Mouse (Mus musculus): Measurements from ENCODE around the gene Btbd1. TPM values are rescaled to one million over a fixed set of nuclear protein-coding genes. Genes with fewer than 3 reads are reported as not detected.
A peak's percentile ranks its signal among the peaks of the same experiment; 100 is the strongest.

The Btbd1 gene
- polyA plus RNA-seq, 1 experiment from 2014 or later: 41.2 TPM

DNA sequence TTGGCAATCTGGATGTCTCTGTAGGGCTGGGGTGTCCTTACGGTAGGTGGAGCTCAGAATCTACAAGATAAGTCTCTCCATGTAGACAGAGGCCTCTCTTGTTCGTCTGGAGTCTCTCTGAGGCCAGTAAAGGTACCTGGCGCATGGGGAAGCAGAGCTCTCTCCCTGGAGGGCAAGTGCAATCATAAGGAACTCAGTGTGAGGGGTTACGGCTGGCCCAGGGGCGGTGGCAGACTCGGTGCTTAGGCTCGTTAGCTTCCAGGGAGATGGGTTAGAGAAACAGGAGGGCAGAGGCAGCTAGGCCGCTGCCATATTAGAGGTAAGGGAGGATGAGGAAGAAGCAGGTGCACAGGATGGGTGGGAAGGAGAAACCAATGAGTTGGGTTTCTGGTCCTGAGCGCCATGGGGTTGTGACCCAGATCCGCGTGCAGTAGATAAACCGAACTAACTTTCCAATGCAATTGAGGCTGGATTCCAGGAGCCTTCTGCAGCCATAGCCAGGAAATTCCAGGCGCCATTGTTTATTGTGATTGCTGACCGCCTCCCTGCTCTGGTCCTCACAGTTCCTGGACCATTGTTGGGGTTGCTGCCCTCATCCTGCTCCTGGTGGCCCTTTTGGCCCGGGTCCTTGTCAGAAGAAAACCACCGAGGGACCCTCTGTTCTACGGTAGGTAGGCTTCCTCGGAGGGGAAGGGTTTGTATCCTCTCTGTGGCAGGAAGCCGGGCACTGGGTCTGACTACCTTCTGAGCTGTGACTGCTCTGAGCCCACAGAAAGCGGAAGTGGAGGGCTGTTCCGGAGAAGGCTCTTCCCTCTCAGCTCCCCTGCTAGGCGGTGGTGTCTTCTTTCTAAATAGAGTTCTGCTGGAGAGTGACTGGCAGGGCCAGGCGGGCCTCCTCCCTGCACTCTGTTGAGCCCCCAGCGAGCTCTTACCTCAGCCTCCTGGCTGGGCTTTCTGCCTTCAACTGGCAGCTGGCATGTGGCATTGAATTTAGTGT, 33.7 kb upstream of the Btbd1 start:
- no peak for ATAC-seq (ENCODE audit: insufficient read depth, low FRiP score)
- Histone ChIP-seq H3K27ac (ENCODE audit: low read length) (peak overlapping the region; percentile 43), H3K36me3 (ENCODE audit: control insufficient read depth, insufficient read depth, low read length) (no peaks in the 10 kb centered on the region), H3K9ac (ENCODE audit: low read length) (no peak overlapping the region), H3K27me3 (ENCODE audit: control insufficient read depth, insufficient read depth, low read length) (peaks cover 29% of the 10 kb centered on the region), H3K9me3 (replicated peaks; ENCODE audit: control insufficient read depth, low read length) (no peaks in the 10 kb centered on the region), H3K4me3 (replicated peaks; ENCODE audit: low read length) (no peak overlapping the region), H3K4me1 (ENCODE audit: control insufficient read depth, insufficient read depth, low read length) (peaks cover 14% of the 10 kb centered on the region; the same call in 1 of the 2 replicates), H3K4me2 (ENCODE audit: low read depth, low read length) (no peak overlapping the region)
- 68% methylated on average over 24 of the region's 24 CpGs for WGBS

DNA sequence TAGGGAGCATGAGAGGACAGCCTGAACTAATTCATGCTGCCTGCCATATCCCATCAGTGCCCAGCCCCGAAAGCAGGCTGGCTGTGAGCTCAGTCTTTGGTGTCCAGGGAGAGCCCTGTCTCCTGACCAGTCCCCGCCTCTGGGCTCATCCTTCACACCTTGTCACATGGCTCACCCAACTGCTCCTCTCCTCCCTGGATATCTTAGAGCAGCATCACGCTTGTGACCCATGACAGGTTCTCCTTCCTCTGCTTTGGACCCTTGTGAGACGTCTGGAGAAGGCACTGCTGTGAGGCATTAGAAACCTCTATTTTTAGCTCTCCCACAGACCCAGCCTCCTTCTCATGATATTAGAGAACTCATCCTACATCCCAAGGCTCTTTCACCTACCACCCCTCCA, 32.7 kb upstream of the Btbd1 start:
- ATAC-seq (ENCODE audit: insufficient read depth, low FRiP score): no peak
- WGBS: 65% methylated on average over 4 of the region's 4 CpGs
- no peaks in the 10 kb centered on the region for H3K36me3 ChIP-seq (ENCODE audit: control insufficient read depth, insufficient read depth, low read length)

DNA sequence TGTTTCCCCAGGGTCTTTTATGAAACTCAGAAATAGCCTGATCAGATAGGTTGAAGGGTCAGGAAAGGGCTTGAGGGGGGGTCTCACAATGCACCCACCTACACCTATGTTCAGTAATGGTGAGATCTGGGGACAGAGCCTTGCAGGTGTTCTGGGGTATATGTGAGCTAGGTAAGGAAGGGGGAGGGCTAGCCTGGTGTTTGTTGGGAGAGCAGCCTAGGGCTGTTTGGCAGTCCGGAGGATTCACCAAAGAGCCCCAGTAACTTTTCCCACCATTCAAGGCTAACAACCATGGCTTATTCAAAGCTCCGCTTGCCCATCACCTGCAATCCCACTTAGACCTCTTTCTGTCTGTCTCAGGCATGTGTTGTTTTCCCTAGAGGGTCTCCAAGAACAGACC, 32.2 kb upstream of the Btbd1 start:
- H3K9me3 ChIP-seq (replicated peaks; ENCODE audit: control insufficient read depth, low read length): no peaks in the 10 kb centered on the region
- no peak overlapping the region for H3K27ac ChIP-seq (ENCODE audit: low read length)
- no peaks in the 10 kb centered on the region for H3K36me3 ChIP-seq (ENCODE audit: control insufficient read depth, insufficient read depth, low read length)
- WGBS: 80% methylated on average over 2 of the region's 2 CpGs
- H3K9ac ChIP-seq (ENCODE audit: low read length): no peak overlapping the region
- H3K4me3 ChIP-seq (replicated peaks; ENCODE audit: low read length): no peak overlapping the region
- 0 out of 2 replicates have a peak overlapping the region, but pooled peaks have one; percentile 14 for H3K4me2 ChIP-seq (ENCODE audit: low read depth, low read length)
- ATAC-seq (ENCODE audit: insufficient read depth, low FRiP score): no peak
- peaks cover 14% of the 10 kb centered on the region; the same call in 1 of the 2 replicates for H3K4me1 ChIP-seq (ENCODE audit: control insufficient read depth, insufficient read depth, low read length)
- peaks cover 37% of the 10 kb centered on the region for H3K27me3 ChIP-seq (ENCODE audit: control insufficient read depth, insufficient read depth, low read length)

More for the DNA sequence above, 32.7 kb upstream of the Btbd1 start:
- no peak overlapping the region for H3K27ac ChIP-seq (ENCODE audit: low read length)
- no peaks in the 10 kb centered on the region for H3K9me3 ChIP-seq (replicated peaks; ENCODE audit: control insufficient read depth, low read length)
- H3K9ac ChIP-seq (ENCODE audit: low read length): no peak overlapping the region
- H3K4me1 ChIP-seq (ENCODE audit: control insufficient read depth, insufficient read depth, low read length): peaks cover 14% of the 10 kb centered on the region; the same call in 1 of the 2 replicates
- H3K4me2 ChIP-seq (ENCODE audit: low read depth, low read length): no peak overlapping the region
- H3K4me3 ChIP-seq (replicated peaks; ENCODE audit: low read length): no peak overlapping the region
- peaks cover 37% of the 10 kb centered on the region for H3K27me3 ChIP-seq (ENCODE audit: control insufficient read depth, insufficient read depth, low read length)

DNA sequence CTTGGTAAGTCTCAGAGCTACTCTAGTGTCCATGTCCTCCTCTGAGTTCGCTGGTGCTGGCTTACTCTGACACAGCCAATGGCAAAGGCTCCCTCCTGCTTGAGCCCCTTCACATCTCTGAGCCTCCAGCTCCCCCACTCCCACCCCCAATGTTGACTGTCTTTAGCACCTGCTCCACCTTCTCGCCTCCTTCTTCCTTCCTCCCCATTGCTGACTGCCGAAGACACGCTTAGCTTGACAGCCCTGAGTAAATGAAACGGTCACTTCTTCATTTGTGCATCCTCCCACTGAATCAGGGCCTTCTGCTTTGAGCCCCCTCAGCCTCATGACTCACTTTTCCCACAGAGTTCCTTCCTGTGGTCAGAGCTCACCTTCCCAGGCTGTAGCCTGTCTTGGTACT, 31.8 kb upstream of the Btbd1 start:
- Histone ChIP-seq H3K27me3 (ENCODE audit: control insufficient read depth, insufficient read depth, low read length) (peaks cover 37% of the 10 kb centered on the region), H3K4me1 (ENCODE audit: control insufficient read depth, insufficient read depth, low read length) (peaks cover 14% of the 10 kb centered on the region; the same call in 1 of the 2 replicates), H3K9me3 (replicated peaks; ENCODE audit: control insufficient read depth, low read length) (no peaks in the 10 kb centered on the region), H3K4me3 (replicated peaks; ENCODE audit: low read length) (no peak overlapping the region), H3K9ac (ENCODE audit: low read length) (no peak overlapping the region), H3K27ac (ENCODE audit: low read length) (no peak overlapping the region), H3K36me3 (ENCODE audit: control insufficient read depth, insufficient read depth, low read length) (no peaks in the 10 kb centered on the region), H3K4me2 (ENCODE audit: low read depth, low read length) (peak overlapping the region; percentile 14; the same call in 1 of the 2 replicates)
- 53% methylated on average over 5 of the region's 5 CpGs for whole genome bisulfite sequencing
- no peak for ATAC-seq (ENCODE audit: insufficient read depth, low FRiP score)

DNA sequence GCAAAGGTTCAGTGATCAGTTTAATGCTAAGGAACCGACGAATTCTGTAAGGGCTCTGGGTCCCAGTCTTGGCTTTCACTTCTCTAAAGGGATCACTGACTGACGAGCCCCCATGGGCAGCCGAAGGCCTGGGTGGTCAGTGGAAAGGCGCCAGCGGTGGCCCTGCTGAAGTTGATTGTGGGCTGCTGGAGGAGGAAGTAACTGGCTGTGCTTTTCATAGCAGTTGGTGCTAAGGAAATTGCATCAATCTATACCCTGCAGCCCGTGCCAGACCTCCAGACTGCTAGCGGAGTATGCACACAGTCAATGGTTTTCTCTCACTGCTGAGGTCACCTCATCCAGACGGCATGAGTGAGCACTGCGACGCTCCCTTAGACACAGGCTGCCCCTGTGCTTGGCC, 30.8 kb upstream of the Btbd1 start:
- 45% methylated on average over 11 of the region's 11 CpGs for WGBS
- H3K9me3 ChIP-seq (replicated peaks; ENCODE audit: control insufficient read depth, low read length): no peaks in the 10 kb centered on the region
- H3K36me3 ChIP-seq (ENCODE audit: control insufficient read depth, insufficient read depth, low read length): no peaks in the 10 kb centered on the region
- H3K4me3 ChIP-seq (replicated peaks; ENCODE audit: low read length): peak overlapping the region; percentile 63
- no peak; the same call in 1 of the 2 replicates for ATAC-seq (ENCODE audit: insufficient read depth, low FRiP score)
- peak overlapping the region; percentile 58; the same call in 1 of the 2 replicates for H3K27ac ChIP-seq (ENCODE audit: low read length)
- H3K27me3 ChIP-seq (ENCODE audit: control insufficient read depth, insufficient read depth, low read length): peaks cover 37% of the 10 kb centered on the region
- H3K4me1 ChIP-seq (ENCODE audit: control insufficient read depth, insufficient read depth, low read length): peaks cover 14% of the 10 kb centered on the region; the same call in 1 of the 2 replicates
- no peak overlapping the region; the same call in 1 of the 2 replicates for H3K9ac ChIP-seq (ENCODE audit: low read length)
- peak overlapping the region; percentile 97; the same call in 1 of the 2 replicates for H3K4me2 ChIP-seq (ENCODE audit: low read depth, low read length)

DNA sequence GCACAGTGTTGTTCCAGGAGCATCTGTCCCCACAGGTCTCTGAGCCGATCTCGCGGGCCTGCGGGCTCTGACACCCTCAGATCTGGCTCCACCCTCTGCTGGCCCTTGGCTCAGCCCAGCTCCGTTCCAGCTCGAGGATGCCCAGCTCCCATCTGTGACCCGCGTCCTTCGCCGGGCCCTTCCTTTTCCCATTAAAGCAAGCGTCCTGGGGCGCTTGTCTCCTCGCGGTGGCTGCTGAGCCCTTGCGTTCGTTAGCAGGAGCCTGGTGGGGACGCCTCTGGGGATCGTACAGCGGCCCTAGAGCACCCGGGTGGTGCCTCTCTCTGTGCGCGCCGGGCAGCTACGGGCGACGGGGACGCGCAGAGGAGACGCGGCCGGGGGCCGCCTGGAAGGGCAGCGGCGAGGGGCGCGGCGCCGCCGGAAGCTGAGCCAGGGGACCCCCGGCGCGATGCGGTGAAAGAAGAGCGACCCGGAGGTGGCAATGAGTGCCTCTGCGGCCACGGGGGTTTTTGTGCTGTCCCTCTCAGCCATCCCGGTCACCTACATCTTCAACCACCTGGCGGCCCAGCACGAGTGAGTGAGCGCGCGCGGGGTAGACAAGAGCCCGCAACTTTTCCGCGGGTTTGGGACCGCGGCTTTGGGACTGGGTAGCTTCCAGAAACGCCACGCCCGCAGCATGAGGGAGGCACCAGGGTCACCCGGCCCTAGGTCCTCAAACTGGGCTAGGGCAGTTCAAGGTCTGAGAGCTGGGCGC, 29.9 kb upstream of the Btbd1 start, which contains the start of gene Tm6sf1:
Tm6sf1 (plus strand) TSS at position 34 of the 754 bp plus-strand sequence.
- H3K27me3 ChIP-seq (ENCODE audit: control insufficient read depth, insufficient read depth, low read length): peaks cover 37% of the 10 kb centered on the region
- peak; percentile 35; the same call in 1 of the 2 replicates for ATAC-seq (ENCODE audit: insufficient read depth, low FRiP score)
- peak within 1 kb of the TSS; percentile 97 for H3K4me2 ChIP-seq (ENCODE audit: low read depth, low read length)
- no peaks in the 10 kb centered on the region for H3K36me3 ChIP-seq (ENCODE audit: control insufficient read depth, insufficient read depth, low read length)
- H3K27ac ChIP-seq (ENCODE audit: low read length): peak within 1 kb of the TSS; percentile 58
- H3K9ac ChIP-seq (ENCODE audit: low read length): peak within 1 kb of the TSS; percentile 75
- peaks cover 14% of the 10 kb centered on the region; the same call in 1 of the 2 replicates for H3K4me1 ChIP-seq (ENCODE audit: control insufficient read depth, insufficient read depth, low read length)
- WGBS: under 1% methylated on average over 64 of the region's 64 CpGs
- H3K9me3 ChIP-seq (replicated peaks; ENCODE audit: control insufficient read depth, low read length): no peaks in the 10 kb centered on the region
- peak within 1 kb of the TSS; percentile 63 for H3K4me3 ChIP-seq (replicated peaks; ENCODE audit: low read length)

DNA sequence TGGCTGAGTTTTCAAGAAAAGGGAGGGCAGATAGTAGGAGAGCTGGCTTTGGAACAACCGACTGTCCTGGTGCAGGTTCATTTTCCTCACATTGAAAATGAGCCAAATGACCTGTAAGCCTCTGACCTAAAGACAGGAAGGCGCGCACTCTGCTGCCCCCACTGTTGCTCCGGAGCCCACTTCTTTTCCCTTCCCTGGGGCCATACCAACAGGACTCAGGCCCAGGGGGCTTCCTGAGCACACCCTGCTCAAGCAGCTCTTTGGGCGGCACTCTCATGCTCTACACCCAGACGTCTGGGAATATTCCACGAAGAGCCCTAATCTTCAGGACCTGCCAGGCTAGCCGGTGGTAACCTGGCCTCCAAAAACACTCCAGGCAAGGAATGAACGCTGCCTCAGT, 29.0 kb upstream of the Btbd1 start:
- H3K36me3 ChIP-seq (ENCODE audit: control insufficient read depth, insufficient read depth, low read length): no peaks in the 10 kb centered on the region
- 0 out of 2 replicates have a peak overlapping the region, but pooled peaks have one; percentile 63 for H3K4me3 ChIP-seq (replicated peaks; ENCODE audit: low read length)
- WGBS: 19% methylated on average over 9 of the region's 9 CpGs
- H3K27me3 ChIP-seq (ENCODE audit: control insufficient read depth, insufficient read depth, low read length): peaks cover 37% of the 10 kb centered on the region
- peaks cover 14% of the 10 kb centered on the region; the same call in 1 of the 2 replicates for H3K4me1 ChIP-seq (ENCODE audit: control insufficient read depth, insufficient read depth, low read length)
- H3K9me3 ChIP-seq (replicated peaks; ENCODE audit: control insufficient read depth, low read length): no peaks in the 10 kb centered on the region
- H3K27ac ChIP-seq (ENCODE audit: low read length): no peak overlapping the region
- peak overlapping the region; percentile 97; the same call in 1 of the 2 replicates for H3K4me2 ChIP-seq (ENCODE audit: low read depth, low read length)
- no peak overlapping the region for H3K9ac ChIP-seq (ENCODE audit: low read length)
- ATAC-seq (ENCODE audit: insufficient read depth, low FRiP score): no peak

DNA sequence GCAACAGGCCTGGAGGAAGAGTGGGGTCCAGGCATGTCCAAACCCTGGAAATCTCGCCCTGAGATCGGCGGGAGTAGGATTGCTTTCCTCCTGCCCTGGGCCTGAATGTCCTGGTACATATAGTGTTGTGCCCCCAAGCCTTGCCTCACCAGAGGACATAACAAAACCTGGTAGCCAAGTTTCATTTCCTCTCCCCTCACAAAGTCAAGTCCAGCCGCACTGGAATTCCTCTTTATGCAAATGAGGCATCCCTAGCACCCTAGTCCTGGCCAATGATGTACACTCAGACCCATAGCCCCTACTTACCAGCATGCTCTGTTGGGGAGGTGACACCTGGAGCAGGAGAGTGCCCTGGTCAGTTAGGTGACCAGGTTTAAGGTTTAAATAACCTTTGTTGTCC, 27.0 kb upstream of the Btbd1 start:
- Histone ChIP-seq H3K4me1 (ENCODE audit: control insufficient read depth, insufficient read depth, low read length) (peaks cover 11% of the 10 kb centered on the region; the same call in 1 of the 2 replicates), H3K27ac (ENCODE audit: low read length) (no peak overlapping the region), H3K36me3 (ENCODE audit: control insufficient read depth, insufficient read depth, low read length) (no peaks in the 10 kb centered on the region), H3K27me3 (ENCODE audit: control insufficient read depth, insufficient read depth, low read length) (peaks cover 36% of the 10 kb centered on the region), H3K9me3 (replicated peaks; ENCODE audit: control insufficient read depth, low read length) (no peaks in the 10 kb centered on the region), H3K4me2 (ENCODE audit: low read depth, low read length) (no peak overlapping the region), H3K9ac (ENCODE audit: low read length) (no peak overlapping the region), H3K4me3 (replicated peaks; ENCODE audit: low read length) (no peak overlapping the region)
- WGBS: 52% methylated on average over 4 of the region's 4 CpGs
- no peak for ATAC-seq (ENCODE audit: insufficient read depth, low FRiP score)
